Mouse (Mus musculus) left cerebral cortex, adult 8-10 months (tissue): ENCODE data around the gene Polr1e. TPM values are rescaled to one million over a fixed set of nuclear protein-coding genes. Genes with fewer than 3 reads are reported as not detected.
A peak's percentile ranks its signal among the peaks of the same experiment; 100 is the strongest.
"Not testable (repeated sequence)": the region's sequence is repeated elsewhere in the genome, so short reads cannot be mapped to it uniquely, and the experiment has no call there.

Source experiments
- DNase-seq, 2 experiments: peaks; one replicate each; pipeline ENCODE4 v3.0.0; 2022; ENCODE audit warnings: low spot score in 2 of 2
- total RNA-seq, 4 experiments: library from RNA; stranded (reverse); gene quantifications; 2 replicates each; pipeline ENCODE4 v1.2.4; 2022

Polr1e gene
- total RNA-seq: 10 to 100 TPM in 3 of 4 experiments, 1 to 10 TPM in 1; 9.4 to 13.8 (median 12.4) TPM

DNA sequence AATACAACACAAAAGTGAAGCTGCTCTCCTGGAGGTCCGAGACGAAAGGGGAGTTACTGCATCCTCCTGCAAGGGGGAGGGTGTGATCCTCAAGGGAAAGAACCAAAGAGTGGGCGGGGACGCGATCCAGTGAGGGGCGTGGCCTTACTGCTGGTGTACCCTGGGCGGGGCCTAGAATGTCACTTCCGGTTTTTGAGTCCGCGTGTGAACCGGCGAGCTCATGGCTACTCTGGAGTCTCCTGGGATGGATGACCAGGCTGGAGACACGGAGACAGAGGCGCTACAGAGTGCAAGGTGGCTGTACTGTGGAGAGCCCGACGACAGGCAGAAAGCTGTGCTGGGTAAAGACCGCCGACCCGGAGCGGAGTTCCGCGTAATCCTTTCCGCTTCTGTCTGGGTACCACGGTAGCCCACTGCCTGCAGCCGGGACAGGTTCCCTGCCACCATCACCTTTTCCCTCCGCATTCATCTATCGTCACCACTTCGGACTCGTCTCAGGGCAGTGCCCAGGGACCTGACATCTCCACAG, at the start of gene Polr1e:
Gene Polr1e, plus strand, starts transcription at position 132 of the 529 bp plus-strand sequence.
- peak; percentile 72 to 85 for DNase-seq

DNA sequence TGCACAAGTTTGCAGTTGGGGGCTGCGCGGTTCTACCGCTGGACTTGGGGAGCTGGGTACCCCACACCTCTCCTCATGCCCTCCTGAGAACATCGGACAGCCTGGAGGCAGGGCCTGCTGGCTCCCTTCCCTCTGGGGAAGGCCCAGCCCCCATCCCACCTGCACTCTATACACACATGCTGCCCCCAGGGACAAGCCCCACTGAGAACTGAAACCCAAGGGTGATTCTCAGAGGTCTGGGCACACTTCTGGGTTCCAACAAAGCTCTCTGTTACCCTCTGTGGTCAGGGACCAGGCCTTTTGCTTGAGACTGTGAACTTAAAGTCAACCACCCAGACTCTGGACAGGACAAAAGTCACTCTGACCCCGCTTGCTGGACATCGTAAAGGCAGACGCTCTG, 48.3 kb upstream of the Polr1e start:
- no peak for DNase-seq

DNA sequence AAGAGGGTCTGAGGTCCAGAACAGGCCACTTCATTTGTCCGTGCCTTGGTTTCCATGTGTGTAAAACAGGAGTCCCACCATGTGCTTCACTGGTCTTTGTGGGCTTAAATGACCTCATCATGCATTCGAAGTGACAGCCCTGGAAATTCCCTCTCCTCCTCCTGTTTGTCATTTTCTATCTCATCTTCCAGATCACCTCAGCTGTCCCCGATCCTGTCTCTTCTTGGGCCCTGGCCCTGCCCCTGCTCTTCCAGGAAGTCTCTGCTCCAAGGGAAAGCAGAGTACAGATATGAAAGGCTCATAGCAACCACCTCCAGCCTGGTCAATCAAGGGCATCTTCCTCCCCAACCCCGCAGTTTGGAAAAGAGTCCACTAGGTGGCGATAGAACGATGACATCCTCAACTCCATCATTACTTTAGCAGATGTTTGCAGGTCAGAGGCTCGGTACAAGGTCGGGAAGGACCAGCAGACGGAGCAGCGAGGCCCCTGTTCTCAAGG, 47.7 kb upstream of the Polr1e start:
- DNase-seq: no peak

DNA sequence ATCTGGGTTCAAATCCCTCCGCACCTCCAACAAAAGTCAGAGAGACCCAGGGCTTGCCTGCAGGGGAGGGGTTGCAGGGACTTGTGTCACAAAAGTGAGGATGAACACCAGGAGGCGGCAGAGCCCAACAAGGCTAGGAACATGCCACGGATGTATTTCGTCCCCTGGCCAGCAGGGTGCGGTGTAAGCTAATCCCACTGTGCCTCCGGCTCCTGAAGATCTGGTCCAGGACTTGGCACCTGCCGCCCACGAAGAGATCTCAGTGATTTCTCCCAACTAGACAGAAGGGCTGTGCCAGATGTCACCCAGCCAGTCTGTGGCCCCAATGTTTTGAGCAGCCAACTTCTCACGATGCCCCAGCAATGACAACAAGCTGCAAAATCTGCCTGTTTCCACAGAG, 44.9 kb upstream of the Polr1e start:
- peak; percentile 88 to 90 for DNase-seq

DNA sequence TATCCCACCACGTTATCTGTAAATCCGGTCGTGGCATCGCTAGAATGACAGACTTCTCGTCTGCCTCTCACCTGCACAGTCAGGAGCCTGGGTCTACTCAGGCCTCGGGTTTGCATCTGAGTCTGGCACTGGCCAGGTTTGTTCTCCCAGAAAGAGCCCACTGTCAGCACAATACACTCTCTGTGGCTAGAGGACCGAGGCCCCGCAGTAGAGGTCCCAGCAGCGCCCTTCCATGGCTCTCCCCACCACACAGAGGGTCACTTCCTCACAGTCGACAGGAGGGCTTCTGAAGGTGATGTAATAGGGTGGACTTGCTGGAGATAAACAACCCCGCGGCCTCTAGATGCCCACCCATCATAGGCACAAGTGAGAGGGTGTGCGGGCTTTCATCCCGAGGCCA, 44.5 kb upstream of the Polr1e start:
- no peak for DNase-seq

DNA sequence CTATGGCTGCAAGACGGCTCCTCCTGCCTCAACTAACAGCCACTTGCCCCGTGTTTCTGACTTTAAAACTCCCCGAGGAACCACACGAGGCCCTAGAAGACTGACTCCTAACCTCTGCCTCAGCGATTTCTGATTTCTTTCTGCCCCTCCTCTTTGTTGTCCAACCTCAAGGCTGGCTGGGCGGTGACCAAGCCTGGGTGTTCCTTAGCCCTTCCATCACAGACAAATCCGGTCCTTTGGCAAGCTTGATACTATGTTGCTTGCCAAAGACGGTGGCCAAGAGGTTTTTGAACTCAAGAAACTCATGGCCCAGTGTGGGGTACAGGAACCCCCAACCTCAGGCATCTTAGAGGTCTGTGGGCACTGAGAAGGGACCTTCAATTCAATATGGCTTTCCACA, 44.1 kb upstream of the Polr1e start:
- DNase-seq: no peak

DNA sequence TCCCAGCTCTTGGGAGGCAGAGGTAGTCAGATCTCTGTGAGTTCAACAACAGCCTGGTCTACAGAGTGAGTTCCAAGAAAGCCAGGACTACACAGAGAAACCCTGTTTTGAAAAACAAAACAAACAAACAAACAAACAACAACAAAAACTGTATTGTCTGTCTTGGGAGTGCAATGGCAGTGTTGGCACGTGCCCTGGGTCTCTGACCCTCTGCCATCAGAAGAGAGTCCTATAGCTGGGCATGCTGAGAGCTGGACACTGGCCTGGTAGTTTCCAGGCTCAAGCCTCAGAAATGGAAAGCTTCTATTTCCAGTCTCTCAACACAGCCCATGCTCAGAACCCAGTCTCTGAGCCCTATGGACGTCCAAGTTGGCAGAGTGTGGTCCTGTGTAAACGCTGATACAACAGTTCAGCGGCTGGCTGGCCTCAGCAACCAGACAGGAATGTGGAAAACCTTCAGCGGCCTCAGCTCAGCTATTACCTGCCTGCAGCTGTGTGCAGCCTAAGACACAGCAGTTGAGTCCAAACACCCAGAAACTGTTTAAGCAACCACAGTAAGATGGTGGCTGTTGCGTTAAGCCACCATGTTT, 42.3 kb upstream of the Polr1e start:
- DNase-seq: no peak

DNA sequence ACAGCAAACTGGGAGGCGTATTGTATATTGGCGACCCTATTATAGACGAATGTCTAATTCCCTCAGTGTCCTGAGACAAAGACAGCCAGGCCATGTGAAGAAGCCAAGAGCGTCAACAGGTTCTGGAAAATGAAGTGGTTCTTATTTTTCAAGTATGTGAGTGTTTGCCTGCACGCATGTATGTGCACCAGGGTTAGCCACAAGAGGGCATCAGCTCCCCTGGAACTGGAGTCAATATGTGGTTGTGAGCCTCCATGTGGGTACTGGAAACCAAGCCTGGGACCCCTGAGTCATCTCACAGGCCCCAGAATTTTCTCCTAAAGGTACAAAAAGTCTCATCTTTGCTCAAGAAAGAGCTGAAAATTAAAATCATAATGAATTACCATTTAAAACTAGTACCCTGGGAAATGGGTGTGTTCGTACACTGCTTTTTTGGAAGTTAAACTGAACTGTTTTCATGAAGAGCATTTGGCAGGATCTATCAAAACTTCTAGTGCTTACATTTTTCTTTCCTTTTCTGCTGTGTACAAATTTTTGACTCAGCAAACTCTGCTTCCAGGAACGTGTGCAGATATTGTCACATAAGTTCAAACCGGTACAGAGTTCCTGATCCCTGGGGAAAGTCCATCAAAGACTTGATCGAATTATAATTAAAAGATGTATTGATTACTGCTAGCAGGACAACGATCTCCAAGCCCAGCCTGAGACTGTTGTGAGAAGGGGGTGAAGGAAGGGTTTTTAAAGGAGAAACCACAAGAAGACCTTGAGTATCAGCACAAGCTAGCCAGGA, 41.3 kb upstream of the Polr1e start:
- no peak for DNase-seq

DNA sequence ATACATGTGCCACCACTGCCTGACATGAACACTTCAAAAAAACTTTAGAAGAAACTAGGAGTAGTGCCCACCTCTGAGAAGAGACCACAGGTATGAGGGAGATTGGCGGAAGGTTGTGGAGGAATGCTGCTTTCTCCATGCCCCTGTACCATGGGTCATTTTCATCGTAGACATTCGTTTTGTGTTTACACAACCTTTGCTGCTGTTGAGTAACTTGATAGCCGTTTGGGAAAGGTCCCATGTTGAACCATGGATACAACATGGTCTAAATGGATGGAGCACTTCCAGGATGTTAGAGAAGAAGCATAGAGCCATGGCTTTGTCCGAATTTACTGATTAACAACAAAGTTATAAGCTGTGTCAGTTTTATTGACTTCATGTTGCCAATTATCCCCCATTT, 40.2 kb upstream of the Polr1e start:
- DNase-seq: no peak

DNA sequence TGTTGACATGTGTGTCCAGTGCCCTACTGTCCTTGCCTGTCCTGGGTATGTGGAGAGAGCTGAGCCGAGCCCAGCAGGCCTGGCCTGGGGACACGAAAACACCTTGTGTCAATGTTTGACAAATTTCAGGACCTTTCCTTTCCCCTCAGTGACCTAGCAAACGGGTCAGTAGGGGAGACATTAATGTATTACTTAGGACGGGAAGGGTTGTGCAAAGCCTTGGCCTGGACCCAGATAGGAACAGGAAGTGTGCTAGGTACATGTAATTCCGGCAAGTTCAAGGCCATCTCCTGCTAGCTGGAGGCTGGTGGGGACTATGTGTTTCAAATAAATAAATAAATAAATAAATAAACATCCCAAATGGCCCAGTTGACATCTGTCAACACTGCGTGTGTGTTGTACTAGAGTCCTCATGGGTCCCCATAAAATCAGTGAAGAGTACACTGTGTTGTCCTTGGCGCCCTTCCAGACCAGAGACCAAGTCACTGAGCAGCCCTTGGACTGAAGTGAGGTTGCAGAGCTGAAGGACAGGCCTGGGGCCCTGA, 38.5 kb upstream of the Polr1e start:
- no peak for DNase-seq

DNA sequence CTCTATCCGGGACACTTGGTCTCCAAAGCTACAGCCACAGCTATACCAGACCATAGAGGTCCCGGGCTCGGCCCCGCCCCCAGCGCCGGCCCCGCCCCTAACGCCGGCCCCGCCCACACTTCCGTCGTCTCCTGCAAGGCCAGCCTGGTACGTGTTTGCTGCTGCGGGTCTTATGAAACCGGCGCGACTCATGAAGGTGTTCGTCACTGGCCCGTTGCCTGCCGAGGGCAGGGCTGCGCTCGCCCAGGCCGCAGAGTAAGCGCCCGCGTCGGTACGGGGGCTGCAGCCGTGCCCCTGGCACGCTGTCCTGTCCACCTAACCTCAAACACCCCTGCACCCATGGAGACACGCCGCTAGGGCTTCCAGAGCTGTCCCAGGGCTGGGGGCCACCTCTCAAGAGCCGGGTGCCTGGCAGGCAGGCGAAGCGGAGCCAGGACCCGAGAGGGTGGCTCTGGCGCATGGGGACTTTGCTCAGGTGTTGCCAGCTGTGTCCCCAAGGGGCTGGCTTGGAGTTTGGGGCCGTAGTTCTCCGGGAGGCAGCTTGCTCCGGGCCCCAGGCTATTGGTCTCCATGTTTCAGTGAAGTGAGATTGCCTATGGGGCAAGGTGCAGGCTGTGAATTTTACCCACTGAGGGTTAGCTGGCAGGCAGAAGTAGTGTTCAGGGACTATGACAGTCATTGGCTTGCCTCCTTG, 37.0 kb upstream of the Polr1e start, which contains the start of gene Grhpr:
Gene Grhpr, plus strand, starts transcription at position 116 of the 694 bp plus-strand sequence.
- DNase-seq: peak; percentile 57 to 72

DNA sequence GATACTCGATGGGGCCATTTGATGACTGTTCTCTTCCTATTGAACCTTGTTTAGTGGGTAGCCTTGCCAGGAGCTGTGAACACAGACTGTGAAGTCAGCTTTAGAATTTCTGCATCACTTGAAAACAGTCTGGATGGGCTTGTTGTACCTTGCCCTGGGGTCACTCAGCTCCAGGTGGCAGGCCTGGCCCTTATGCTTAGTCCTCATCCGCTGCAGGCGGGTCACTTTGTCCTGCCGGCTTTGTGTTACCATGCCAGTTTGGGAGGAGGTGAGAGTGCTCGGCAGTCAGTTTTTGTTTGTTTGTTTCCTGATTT, 36.5 kb upstream of the Polr1e start:
- no peak for DNase-seq

DNA sequence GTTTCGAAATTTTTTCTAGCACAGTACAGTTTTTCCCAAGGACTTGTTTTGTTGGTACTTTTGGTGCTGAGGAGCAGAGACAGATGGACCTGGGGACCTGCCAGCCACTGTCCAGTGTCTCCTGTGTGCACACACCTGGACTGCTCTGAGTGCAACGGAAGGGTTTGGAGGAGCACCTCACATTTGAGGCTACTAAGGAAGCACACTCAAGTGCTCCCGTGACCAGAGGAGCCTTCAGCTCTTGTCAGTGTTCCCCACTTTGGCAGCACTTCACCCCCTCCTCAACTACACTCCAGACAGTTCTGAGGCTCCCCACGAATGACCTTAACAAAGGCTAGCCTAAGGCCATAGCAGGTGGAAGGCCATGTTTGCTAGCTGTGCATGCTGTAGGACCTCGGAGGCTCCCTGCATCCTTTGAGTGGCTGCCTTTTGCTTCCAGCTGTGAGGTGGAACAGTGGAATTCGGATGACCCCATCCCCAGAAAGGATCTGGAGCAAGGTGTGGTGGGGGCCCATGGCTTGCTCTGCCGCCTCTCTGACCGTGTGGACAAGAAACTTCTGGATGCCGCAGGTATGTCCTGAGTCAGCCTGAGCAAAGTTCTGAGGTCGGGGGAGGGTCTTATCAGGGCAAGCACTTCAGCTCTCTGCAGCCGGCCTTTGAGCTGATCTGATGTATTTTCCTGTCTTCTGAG, 35.8 kb upstream of the Polr1e start:
- DNase-seq: no peak

DNA sequence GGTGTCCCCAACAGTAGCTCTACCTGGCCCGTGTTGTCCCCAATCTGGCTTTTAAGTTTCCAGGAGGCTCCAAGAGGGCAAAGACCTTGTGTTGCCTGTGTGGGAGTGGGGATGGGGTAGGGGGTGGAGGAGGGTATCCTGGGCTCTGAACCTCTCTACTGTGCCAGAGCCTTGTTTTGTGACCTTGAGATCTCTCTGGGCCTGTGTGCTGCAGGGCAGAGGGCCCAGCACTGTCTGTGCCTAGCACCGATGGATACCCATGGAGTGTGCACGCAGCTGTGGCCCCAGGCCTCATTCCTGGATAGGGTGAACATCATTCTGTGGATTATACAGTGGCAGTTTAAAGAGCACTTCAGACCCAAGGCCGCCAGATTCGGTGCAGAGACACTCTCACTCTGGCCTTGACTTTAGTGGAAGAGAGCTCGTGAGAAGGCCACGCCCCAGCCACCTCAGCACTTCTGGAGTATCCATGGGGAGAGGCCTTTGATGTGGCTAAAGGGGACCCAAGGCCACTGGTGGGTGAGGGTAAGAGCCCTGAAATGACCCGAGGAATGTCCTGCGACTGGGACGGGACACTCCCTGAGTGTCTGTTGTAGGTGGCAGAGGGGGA, 35.1 kb upstream of the Polr1e start:
- DNase-seq: no peak

DNA sequence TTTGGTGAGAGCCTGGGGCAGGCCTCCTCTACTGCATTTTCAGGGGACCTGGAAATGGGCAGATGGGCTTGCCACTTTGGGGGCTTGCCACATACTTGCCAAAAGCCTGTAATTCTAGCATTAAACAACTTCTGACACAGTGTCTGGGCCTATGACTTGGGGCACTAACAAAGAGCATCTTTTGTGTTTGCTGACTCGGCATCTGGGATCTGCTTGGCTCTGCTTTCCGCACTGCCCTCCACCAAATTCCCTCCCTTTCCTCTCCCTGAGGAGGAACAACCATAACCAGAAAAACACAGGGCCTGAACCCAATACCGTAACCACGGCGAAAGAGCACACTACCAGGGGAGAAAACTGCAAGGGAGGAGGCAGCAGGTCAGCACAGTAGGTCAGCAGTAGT, 27.8 kb upstream of the Polr1e start:
- no peak for DNase-seq

DNA sequence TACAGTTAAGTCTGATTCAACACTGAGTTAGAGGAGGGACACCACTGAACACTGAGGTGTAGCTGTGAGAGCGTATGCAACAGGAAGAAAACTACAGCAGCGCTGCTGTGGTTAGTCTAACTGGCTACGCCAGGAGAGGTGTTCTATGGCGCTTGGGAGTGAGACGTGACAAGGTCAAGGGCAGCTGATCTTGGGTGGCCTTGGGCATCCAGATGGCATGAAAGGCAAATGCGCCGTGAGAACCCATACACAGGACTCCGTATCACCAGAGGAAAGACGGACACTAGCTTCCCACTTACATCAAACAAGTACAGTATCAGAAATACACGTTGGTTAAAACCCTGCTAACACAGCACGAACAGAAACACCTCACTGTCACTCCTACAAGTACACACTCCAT, 26.1 kb upstream of the Polr1e start:
- DNase-seq: not testable (repeated sequence)

DNA sequence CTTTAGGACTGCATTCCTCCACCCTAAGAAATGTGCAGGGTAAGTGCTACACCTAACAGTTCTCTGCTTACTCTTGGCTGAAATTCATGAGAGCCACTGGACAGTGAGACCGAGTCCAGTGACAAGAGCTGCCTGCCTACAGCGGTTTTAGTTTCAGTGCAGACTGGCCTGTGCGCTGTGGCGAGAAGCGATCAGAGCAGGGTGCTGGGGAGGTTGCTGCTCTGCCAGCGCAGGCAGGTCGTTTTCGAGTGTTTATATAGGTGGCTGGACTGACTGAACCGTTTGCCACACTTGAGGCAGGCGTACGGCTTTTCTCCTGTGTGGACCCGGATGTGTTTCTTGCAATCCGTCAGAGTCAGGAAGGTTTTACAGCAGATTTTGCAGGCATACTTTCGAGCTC, 25.2 kb upstream of the Polr1e start:
- not testable (repeated sequence) for DNase-seq

DNA sequence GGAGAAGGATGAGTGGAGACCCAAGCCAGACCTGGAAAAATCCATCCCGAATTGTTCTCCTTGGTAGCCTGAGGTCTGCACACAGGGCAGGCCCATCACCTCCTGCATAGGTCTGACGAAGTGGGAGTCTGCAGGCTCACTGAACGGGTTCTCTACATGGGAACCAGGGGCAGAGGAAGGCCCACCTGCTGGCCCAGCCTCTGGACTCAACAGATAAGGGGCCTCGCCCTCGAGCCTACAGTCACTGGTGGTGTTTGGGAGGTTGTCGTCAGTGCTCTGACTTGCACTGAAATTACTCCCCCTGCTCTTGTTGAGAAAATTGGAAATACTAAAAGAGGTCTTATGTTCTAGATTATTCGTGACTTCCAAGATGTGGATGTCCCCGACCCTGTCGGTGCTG, 24.5 kb upstream of the Polr1e start:
- no peak for DNase-seq

DNA sequence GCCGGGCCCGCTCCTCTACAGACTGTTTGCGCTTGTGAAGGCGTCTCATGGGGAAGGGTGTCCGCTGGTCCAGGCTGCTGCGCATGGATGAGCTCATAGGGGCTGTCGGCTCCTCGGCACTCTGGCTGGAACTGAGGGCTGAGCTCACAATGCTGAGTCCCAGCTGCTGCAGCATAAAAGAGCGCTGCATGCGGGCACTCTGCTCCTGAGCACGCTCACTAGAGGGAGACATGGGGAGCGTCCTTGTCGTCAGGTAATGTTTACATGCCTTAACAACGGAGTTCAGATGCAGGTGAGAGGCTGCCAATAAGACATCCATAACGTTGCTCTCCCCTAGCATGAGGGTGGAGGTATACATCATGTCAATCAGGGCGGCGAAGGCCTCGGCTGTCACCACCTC, 23.6 kb upstream of the Polr1e start:
- no peak for DNase-seq

DNA sequence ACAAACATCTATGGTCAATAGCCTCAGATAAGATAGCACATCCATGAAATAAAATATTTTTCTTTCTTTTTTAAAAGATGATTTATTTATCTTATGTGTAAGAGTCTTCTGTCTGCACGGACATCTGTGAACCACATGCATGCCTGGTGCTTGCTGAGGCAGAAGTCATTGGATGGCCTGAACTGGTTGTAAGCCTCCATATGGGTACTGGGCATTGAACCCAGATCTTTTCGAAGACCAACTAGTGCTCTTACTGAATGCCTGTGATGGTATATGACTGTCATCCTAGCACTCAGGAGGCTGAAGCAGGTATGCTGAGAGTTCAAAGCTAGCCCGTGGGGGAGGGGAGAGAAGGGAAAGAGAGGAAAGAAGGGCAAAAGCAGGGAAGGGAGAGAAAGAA, 20.3 kb upstream of the Polr1e start:
- no peak for DNase-seq

DNA sequence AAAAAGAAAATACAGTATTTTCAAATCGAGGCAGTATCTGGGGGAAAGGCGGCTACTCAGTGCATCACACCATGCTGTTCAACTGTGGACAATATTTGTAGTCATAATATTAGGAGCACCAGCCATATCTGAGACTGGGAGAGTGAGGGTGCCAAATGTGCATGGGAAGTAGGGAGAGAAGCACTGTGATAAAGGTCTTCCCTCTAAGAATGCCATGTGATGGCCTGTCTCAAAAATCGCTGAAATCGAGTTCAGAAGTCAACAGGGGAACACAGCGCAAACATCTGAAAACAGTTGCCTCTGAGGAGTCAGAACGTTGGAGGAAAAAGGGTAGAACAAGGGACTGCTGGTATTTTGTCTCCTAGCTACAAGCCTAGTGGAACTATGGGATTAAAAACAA, 18.4 kb upstream of the Polr1e start:
- no peak for DNase-seq
